Mouse (Mus musculus) midbrain, embryonic 15.5 days (tissue): Measurements from ENCODE around the gene Atxn7l2. TPM values are rescaled to one million over a fixed set of nuclear protein-coding genes. Genes with fewer than 3 reads are reported as not detected.

ENCODE experiments used
- ATAC-seq: fragments of 200-750 bp; cut with Nextera tagmentation; replicated peaks from 2 replicates; pipeline ENCODE4 v1.8.0; 2017; ENCODE audit warnings: moderate TSS enrichment
- H3K27ac ChIP-seq: fragments of 300-500 bp; sonication (generic); 2 replicates; pipeline ENCODE4 v1.5.1; 2015; ENCODE audit warnings: mild to moderate bottlenecking, inconsistent platforms
- H3K27me3 ChIP-seq: fragments of 300-500 bp; sonication (generic); replicated peaks from 2 replicates; pipeline ENCODE4 v1.6.1; 2015; ENCODE audit warnings: inconsistent platforms
- H3K36me3 ChIP-seq: fragments of 300-500 bp; sonication (generic); replicated peaks from 2 replicates; pipeline ENCODE4 v1.6.1; 2015; ENCODE audit warnings: inconsistent platforms
- H3K4me1 ChIP-seq: fragments of 300-500 bp; sonication (generic); 2 replicates; pipeline ENCODE4 v1.6.1; 2015; ENCODE audit warnings: inconsistent platforms
- H3K4me2 ChIP-seq: fragments of 300-500 bp; sonication (generic); 2 replicates; pipeline ENCODE4 v1.6.1; 2015; ENCODE audit warnings: inconsistent platforms, mild to moderate bottlenecking, moderate library complexity
- H3K4me3 ChIP-seq: fragments of 300-500 bp; sonication (generic); 2 replicates; pipeline ENCODE4 v1.5.1; 2015; ENCODE audit warnings: mild to moderate bottlenecking, inconsistent platforms
- H3K9ac ChIP-seq: fragments of 300-500 bp; sonication (generic); 2 replicates; pipeline ENCODE4 v1.6.1; 2015; ENCODE audit warnings: mild to moderate bottlenecking, inconsistent platforms
- H3K9me3 ChIP-seq: fragments of 300-500 bp; sonication (generic); 2 replicates; pipeline ENCODE4 v1.6.1; 2016; ENCODE audit warnings: inconsistent platforms
- WGBS: fragments of 180-500 bp; shearing (Covaris S2); methylation state at CpG from one replicate; pipeline ENCODE4 v1.1.7; 2015; ENCODE audit warnings: mixed read lengths; 5-methylcytosine and 5-hydroxymethylcytosine counted together
- polyA plus RNA-seq: library from polyadenylated mRNA; unstranded; fragments of >200 nt; fragmentation: Nextera tagmentation; extraction: Ambion mirVana; gene quantifications from 2 replicates; pipeline ENCODE4 v1.2.1, GENCODE M21; 2015

The Atxn7l2 gene
- polyA plus RNA-seq, 1 experiment from 2014 or later = 26.8 TPM

DNA sequence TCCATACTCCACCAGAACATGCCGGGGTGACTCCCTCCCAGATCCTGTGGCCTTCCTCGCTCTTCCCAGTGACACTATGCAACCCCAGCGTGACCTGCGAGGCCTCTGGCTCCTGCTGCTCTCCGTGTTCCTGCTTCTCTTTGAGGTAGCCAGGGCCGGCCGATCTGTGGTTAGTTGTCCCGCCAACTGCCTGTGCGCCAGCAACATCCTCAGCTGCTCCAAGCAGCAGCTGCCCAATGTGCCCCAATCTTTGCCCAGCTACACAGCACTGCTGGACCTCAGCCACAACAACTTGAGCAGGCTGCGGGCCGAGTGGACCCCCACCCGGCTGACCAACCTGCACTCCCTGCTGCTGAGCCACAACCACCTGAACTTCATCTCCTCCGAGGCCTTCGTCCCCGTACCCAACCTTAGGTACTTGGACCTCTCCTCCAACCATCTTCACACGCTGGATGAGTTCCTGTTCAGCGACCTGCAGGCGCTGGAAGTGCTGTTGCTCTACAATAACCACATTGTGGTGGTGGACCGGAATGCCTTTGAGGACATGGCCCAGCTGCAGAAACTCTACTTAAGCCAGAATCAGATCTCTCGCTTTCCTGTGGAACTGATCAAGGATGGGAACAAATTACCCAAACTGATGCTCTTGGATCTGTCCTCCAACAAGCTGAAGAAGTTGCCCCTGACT is 23.5 kb downstream of the Atxn7l2 start:
- H3K9ac ChIP-seq = peak overlapping the region; percentile 88; the same call in 1 of the 2 replicates

GRCm38 (mm10) chr3:108186098-108187047 is 24.4 kb downstream of the Atxn7l2 start, which contains the start of gene Amigo1:
Gene Amigo1 (plus strand): TSS chr3:108186335.
- peak; percentile 67 for ATAC-seq
- peak within 1 kb of the TSS; percentile 66 for H3K27ac ChIP-seq
- peak within 1 kb of the TSS; percentile 88 for H3K4me2 ChIP-seq
- H3K9me3 ChIP-seq = no peaks in the 10 kb centered on the region
- peak within 1 kb of the TSS; percentile 89 for H3K4me3 ChIP-seq
- 0 out of 2 replicates have a peak, but pooled peaks cover 2% of the 10 kb centered on the region for H3K36me3 ChIP-seq
- 0 out of 2 replicates have a peak, but pooled peaks cover 3% of the 10 kb centered on the region for H3K27me3 ChIP-seq
- 1% methylated on average over 89 of the region's 100 CpGs for WGBS
- H3K9ac ChIP-seq = peak within 1 kb of the TSS; percentile 88
- peaks cover 30% of the 10 kb centered on the region for H3K4me1 ChIP-seq

More for the DNA sequence above, 23.5 kb downstream of the Atxn7l2 start:
- Histone ChIP-seq H3K27me3 (0 out of 2 replicates have a peak, but pooled peaks cover 3% of the 10 kb centered on the region), H3K36me3 (0 out of 2 replicates have a peak, but pooled peaks cover 2% of the 10 kb centered on the region), H3K4me1 (peaks cover 30% of the 10 kb centered on the region), H3K27ac (no peak overlapping the region), H3K9me3 (no peaks in the 10 kb centered on the region), H3K4me2 (peak overlapping the region; percentile 88), H3K4me3 (peak overlapping the region; percentile 89)
- peak; percentile 31 for ATAC-seq
- 63% methylated on average over 20 of the region's 20 CpGs for WGBS

DNA sequence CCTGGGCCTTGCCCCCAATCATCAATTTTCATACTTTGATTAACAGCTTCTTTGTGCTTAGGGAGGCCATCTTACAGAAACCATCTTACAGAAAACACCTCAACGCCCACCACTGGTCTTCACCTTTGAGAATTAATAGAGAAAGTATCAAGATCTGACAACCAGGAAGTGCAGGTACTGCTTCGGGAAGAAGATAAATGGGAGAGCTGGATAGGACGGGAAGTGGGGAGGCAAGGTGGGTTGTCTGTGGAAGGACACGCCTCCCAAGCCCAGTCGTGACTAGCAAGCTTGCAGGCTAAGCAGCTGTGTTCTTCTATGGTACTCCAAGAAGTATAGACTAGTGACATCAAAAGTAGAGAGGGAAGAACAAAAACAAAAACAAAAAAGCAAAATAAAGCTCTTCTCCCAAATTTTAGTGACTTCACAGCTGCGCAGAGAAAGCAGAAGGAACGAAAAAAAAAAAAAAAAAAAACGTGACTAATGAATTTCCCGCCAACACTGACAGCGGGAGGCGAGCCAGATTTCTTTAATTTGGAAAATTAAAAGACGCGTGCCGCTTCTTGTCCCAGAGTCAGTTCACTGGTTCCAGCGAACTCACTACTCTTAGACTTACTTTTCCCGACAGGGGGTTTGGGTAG is 25.2 kb downstream of the Atxn7l2 start:
- H3K4me3 ChIP-seq = peak overlapping the region; percentile 89
- peaks cover 30% of the 10 kb centered on the region for H3K4me1 ChIP-seq
- no peaks in the 10 kb centered on the region for H3K36me3 ChIP-seq
- H3K9ac ChIP-seq = peak overlapping the region; percentile 88
- ATAC-seq = peak; percentile 46; the same call in 1 of the 2 replicates
- peak overlapping the region; percentile 88 for H3K4me2 ChIP-seq
- H3K27me3 ChIP-seq = 0 out of 2 replicates have a peak, but pooled peaks cover 3% of the 10 kb centered on the region
- 4% methylated on average over 16 of the region's 16 CpGs for WGBS
- H3K27ac ChIP-seq = no peak overlapping the region
- no peaks in the 10 kb centered on the region for H3K9me3 ChIP-seq

GRCm38 (mm10) chr3:108184742-108185141 is 26.0 kb downstream of the Atxn7l2 start:
- Histone ChIP-seq H3K4me2 (no peak overlapping the region), H3K4me1 (peaks cover 30% of the 10 kb centered on the region), H3K27me3 (0 out of 2 replicates have a peak, but pooled peaks cover 3% of the 10 kb centered on the region), H3K27ac (no peak overlapping the region), H3K9ac (no peak overlapping the region), H3K36me3 (no peaks in the 10 kb centered on the region), H3K4me3 (no peak overlapping the region), H3K9me3 (no peaks in the 10 kb centered on the region)
- no peak for ATAC-seq
- 78% methylated on average over 3 of the region's 3 CpGs for WGBS

- Histone ChIP-seq H3K4me2 (no peak overlapping the region), H3K9me3 (no peaks in the 10 kb centered on the region), H3K27me3 (0 out of 2 replicates have a peak, but pooled peaks cover 3% of the 10 kb centered on the region), H3K36me3 (no peaks in the 10 kb centered on the region), H3K4me3 (no peak overlapping the region), H3K4me1 (peaks cover 3% of the 10 kb centered on the region; the same call in 1 of the 2 replicates), H3K27ac (no peak overlapping the region), H3K9ac (no peak overlapping the region)
- no peak for ATAC-seq
- WGBS = 54% methylated on average over 2 of the region's 2 CpGs
Measured at GRCm38 (mm10) chr3:108180514-108180913, 30.2 kb downstream of the Atxn7l2 start.

DNA sequence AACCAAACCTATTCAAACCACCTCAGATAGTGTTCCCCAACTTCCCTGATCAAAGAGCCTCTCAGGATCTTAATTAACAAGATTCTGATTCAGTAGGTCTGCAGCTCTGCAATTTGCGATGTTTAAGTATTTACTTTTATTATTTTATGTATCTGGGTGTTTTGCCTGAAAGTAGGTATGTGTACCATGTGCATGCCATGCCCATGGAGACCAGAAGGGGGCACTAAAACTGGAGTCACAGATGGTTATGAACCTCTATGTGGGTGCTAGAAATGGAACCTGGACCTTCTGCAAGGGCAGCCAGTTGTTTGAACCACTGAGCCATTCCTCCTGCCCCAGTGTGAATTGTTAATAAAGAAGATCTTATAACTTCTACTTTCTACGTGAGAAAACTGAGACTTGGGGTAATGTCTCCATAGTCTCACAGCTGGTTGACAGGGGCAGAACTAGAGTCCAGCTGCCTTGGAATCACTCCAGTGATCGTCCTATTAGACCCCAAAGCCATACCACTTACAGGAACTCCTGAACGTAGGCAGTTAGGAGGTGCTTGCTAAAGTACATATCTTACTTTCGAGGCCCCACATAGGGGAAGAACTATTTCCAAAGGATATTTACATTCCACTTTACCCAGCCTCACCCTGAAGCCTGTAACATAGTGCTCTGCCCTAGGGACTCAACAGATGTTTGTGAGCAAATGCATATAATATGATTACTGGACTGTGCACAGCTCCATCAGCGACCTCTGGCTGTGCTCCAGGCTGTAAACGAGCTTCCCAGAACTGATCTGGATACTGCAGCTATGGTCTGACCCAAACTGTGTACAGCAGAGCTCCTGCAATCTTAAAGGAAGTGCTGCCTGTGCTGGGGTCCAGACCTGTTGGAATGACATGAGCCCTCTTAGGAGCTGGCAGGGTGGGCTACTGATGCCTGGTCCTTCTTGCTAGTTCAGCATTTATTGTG is 31.7 kb downstream of the Atxn7l2 start:
- Histone ChIP-seq H3K27ac (no peak overlapping the region), H3K27me3 (no peaks in the 10 kb centered on the region), H3K4me2 (no peak overlapping the region), H3K4me1 (peaks cover 14% of the 10 kb centered on the region), H3K9me3 (no peaks in the 10 kb centered on the region), H3K9ac (no peak overlapping the region), H3K36me3 (no peaks in the 10 kb centered on the region), H3K4me3 (no peak overlapping the region)
- ATAC-seq = no peak
- WGBS = 80% methylated on average over 7 of the region's 7 CpGs

GRCm38 (mm10) chr3:108174672-108175531 is 35.8 kb downstream of the Atxn7l2 start:
- Histone ChIP-seq H3K36me3 (no peaks in the 10 kb centered on the region), H3K4me3 (no peak overlapping the region), H3K9ac (no peak overlapping the region), H3K9me3 (no peaks in the 10 kb centered on the region), H3K27me3 (no peaks in the 10 kb centered on the region), H3K27ac (peak overlapping the region; percentile 75), H3K4me2 (peak overlapping the region; percentile 32), H3K4me1 (peaks cover 16% of the 10 kb centered on the region)
- ATAC-seq = peak; percentile 84
- WGBS = 16% methylated on average over 14 of the region's 14 CpGs

- H3K27ac ChIP-seq = no peak overlapping the region
- H3K9ac ChIP-seq = 0 out of 2 replicates have a peak overlapping the region, but pooled peaks have one; percentile 10
- no peak for ATAC-seq
- H3K27me3 ChIP-seq = no peaks in the 10 kb centered on the region
- no peaks in the 10 kb centered on the region for H3K36me3 ChIP-seq
- H3K4me1 ChIP-seq = peaks cover 34% of the 10 kb centered on the region
- WGBS = 39% methylated on average over 3 of the region's 3 CpGs
- H3K4me3 ChIP-seq = no peak overlapping the region
- H3K9me3 ChIP-seq = no peaks in the 10 kb centered on the region
- H3K4me2 ChIP-seq = no peak overlapping the region
Measured at GRCm38 (mm10) chr3:108169199-108169598, 41.5 kb downstream of the Atxn7l2 start.

DNA sequence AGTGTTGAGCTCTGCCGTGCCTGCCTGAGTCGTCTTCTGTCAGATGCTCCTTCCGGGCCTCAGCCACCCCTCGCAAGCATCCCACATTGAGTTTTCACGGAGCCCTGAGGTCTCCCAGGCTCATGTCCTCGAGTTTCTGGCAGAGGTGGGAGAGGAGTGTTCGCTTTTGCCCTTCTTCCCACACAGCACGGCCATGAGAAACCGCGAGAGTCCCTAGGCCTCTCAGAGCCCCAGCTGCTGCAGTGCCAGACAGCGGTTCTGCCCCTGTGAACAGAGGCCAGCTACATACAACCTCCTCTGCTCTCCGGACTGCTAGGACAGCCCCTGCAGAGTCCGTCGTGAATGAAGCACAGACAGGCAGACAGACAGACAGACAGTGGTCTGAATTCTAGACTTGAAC is 43.2 kb downstream of the Atxn7l2 start:
- Histone ChIP-seq H3K4me3 (no peak overlapping the region), H3K4me2 (no peak overlapping the region), H3K36me3 (no peaks in the 10 kb centered on the region), H3K27ac (no peak overlapping the region), H3K27me3 (no peaks in the 10 kb centered on the region), H3K9ac (no peak overlapping the region), H3K4me1 (peaks cover 30% of the 10 kb centered on the region), H3K9me3 (no peaks in the 10 kb centered on the region)
- no peak for ATAC-seq
- WGBS = 43% methylated on average over 14 of the region's 14 CpGs

- H3K36me3 ChIP-seq = no peaks in the 10 kb centered on the region
- H3K4me1 ChIP-seq = peaks cover 30% of the 10 kb centered on the region
- H3K27ac ChIP-seq = peak overlapping the region; percentile 57; the same call in 1 of the 2 replicates
- no peaks in the 10 kb centered on the region for H3K9me3 ChIP-seq
- no peak overlapping the region for H3K9ac ChIP-seq
- 8% methylated on average over 9 of the region's 11 CpGs for WGBS
- H3K4me2 ChIP-seq = no peak overlapping the region
- peak; percentile 16 for ATAC-seq
- no peak overlapping the region for H3K4me3 ChIP-seq
- H3K27me3 ChIP-seq = no peaks in the 10 kb centered on the region
Measured at GRCm38 (mm10) chr3:108166486-108167211, 44.1 kb downstream of the Atxn7l2 start.
